Mouse (Mus musculus): ENCODE data around the gene Cbl.

DNA sequence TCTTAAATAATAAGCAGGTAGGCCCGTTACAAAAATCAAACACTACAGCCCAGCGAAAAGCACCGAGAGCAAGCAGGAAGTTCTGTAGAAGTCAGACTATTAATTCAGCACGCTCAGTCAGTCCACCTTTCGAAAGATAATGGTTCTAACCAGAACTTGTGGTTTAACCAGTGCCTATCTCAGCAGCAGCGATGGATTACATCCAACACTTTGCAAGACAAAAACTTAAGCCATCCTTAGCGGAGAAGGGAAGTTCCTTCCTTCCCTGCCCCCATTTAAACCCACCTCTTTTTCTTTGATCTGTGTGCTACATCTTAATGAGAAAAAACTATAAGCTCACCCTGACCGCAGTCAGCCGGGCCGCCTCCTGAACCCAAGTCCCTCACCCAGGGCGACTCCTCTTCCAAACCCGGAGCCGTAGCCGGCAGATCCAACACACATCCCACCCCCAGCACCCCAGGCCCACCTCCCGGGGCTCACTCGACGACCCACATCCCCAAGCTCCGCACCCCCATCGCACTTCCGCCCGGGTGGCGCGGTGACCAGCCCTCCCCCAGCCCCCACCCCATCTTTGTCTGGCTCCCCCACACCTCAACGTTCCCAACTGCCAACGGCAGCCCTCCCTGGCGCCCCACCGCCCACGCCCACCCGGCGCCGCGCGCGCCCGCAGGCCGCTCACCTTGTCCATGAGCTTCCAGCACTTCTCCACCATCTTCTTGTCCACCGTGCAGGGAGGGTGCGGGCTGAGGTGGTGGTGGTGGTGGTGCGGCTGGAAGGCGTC is 638 bp downstream of the Cbl start:
- TF ChIP-seq CTCF (IDR thresholded peaks at IDR 0.05; ENCODE audit: control insufficient read depth, insufficient read depth, insufficient read length) (no peak), USF1 (IDR thresholded peaks at IDR 0.05; ENCODE audit: low read depth) (no peak), MAX (IDR thresholded peaks at IDR 0.05) (no peak), CEBPB (IDR thresholded peaks at IDR 0.05; ENCODE audit: low read depth) (no peak)

Data from C2C12 (cell line).